Mouse (Mus musculus) testis, postnatal 10 days (tissue): Measurements from ENCODE around the gene Ctc1.

Experiments
- DNase-seq: peaks from one replicate; pipeline ENCODE4 v3.0.0; 2021; ENCODE audit warnings: low spot score

The Ctc1 gene

DNA sequence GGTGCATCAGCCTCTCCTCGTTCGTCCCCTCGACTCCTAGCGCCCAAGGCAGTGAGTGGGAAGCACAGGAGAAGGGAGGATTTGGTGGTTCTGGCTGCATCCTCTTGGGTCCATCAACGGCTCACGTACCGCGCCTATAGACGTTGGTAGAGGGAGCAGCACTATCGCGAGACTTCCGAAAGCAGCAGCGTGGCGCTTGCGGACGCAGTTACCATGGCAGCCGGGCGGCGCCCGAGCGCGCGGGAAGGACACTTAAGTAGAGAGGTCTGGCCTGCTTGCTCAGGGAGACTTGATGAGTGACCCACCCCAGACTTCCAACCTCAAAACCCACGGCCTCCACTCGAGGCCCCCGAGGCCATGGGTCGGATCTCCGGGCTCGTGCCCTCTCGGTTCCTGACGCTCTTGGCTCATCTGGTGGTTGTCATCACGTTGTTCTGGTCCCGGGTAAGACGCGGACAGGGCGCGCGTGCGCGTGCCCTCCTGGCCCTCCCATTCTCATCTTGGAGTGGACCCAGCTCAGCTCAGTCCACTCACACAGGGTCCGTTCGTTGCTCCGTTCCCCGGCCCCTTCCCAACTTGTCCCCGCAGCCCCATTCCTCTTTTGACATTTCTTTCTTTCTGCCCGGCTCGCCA lies 55.0 kb downstream of the Ctc1 start, which contains the start of gene Tmem107:
Tmem107 (plus strand) TSS at position 217 of the 633 bp plus-strand sequence.
- DNase-seq, result peak; percentile 94

DNA sequence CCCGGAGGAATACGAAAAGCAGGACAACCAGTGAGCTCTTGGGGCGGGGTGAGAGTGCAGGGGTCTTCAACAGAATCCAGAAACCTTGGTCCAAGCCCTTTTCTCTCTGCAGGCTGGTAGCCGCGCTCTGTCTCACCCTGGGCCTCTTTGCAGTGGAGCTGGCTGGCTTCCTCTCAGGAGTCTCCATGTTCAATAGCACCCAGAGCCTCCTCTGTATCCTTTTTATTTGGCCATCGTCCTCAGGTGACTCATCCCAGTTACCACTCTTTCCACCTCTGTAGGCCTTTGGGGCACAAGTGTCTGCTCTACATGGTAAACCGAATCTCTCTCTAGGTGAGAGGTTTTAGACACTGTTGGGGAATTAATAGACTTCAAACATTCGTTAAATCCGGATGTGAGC lies 55.6 kb downstream of the Ctc1 start:
- DNase-seq, result no peak

DNA sequence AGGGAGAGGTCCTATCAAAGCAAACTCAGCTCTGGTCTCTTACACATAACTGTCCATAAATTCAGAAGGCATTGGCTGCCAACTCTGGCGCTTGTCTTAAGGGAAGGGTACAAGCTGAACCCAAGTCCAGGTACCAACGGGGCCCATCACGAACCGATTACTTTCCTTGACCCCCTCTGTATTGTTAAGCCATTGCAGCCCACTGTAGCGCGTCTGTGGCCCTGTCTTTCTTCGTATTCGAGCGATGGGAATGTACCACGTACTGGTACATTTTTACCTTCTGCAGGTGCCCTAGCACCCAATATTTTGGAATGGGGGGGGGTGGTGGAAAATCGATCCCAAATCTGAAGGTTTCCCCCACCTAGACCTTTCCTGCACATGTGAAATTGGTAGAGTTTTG lies 56.5 kb downstream of the Ctc1 start:
- no peak for DNase-seq

DNA sequence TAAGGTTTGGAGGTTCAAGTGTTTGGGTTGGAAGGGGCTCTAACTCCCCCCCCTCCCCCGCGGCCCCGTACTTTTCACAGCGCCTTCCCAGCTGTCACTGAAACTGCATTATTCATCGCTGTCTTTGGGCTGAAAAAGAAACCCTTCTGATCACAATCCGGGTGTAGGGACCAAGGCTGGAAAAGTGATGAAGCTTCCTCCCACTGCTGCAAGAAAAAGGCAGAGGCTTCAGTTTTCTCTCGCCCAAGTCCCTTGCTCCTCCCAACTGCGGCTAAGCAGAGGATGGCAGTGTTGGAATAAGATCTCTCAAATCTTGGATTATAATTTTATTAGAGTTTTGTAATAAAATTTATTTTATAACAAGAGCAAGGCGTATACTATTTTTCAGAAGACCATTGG lies 57.0 kb downstream of the Ctc1 start:
- no peak for DNase-seq

DNA sequence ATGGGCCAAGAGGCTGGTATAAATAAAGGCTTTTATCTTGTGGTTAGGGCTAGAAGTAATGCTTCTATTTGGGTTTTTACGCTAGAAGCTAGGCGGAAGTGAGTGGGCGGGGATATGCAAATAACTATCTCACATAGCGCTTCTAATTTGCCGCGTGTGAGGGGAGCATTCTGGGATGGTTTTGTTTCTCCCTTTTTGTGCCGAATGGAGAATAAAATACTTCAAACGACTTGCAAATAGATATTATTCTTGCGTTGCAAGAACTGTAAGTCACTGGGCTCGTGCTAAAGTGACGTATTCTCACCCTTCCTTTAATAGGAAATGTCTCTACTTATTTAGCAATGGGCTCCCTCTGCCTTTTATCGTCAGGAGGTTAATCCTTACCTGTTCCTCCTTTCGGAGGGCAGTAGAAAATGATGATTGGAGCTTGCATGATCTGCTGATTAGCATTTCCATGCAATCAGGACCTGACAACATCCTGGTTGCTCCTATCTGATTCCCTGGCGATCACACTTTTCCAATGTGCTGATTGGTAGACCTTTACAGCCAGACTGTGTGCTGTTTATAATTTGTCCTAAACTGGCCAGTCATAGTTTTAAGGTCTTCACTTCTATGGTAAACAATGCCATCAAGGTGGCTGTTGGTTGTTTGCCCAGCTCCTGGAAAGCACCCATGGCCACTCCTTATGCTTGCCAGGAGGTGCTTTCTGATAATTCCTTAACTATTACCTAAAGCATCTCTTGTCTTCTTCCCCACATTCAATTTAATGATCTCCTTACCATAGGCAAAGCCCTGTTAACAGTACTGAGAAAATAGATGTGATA lies 57.6 kb downstream of the Ctc1 start:
- DNase-seq, result peak; percentile 80

DNA sequence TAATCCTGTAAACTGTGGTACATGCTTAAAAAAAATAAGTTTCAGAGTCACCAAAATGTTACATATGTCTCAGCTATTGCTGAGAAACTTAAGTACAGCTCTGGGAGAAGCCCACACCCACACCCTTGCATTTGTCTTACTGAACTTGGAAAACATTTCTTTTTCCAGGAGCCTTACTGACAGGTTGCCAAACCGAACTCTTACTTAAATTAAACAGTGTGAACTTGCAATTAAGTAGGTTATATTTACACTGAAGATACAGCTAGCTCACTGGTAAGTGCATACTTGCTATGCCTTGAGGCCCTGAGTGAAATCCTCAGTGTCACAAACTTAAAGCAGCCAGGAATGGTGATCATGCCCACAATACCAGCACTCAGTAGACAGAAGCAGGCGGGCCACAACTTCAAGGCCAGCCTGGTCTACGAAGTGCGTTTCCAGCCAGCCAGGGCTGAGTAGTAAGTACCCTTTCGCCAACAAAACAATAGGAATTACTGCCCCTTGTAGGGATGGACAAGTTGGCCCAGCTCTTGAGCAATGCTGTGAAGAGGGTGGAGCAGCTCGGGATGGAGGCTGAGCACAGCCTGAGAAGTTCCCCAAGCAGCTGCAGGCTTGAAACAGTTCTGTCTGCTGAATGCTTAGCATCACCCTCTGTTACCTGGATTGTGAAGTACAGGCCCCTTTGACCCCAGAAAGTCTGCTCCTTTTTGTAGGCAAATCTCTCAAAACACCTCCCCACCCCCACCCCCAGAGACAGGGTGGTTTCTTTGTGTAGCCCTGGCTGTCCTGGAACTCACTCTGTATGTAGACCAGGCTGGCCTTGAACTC lies 58.5 kb downstream of the Ctc1 start:
- no peak for DNase-seq

DNA sequence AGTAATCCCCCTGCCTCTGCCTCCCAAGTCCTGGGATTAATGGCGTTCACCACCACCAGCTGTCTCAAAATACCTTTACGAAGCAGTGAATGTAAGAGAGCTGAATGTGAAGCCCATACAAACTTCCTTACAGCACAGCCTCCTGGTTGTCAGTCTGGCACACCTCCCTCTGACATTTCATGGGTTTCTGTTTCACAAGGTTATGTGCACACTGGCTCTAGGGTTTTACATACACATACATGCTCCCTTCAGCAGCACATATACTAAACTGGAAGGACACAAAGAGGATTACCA lies 59.0 kb downstream of the Ctc1 start:
- DNase-seq, result no peak

DNA sequence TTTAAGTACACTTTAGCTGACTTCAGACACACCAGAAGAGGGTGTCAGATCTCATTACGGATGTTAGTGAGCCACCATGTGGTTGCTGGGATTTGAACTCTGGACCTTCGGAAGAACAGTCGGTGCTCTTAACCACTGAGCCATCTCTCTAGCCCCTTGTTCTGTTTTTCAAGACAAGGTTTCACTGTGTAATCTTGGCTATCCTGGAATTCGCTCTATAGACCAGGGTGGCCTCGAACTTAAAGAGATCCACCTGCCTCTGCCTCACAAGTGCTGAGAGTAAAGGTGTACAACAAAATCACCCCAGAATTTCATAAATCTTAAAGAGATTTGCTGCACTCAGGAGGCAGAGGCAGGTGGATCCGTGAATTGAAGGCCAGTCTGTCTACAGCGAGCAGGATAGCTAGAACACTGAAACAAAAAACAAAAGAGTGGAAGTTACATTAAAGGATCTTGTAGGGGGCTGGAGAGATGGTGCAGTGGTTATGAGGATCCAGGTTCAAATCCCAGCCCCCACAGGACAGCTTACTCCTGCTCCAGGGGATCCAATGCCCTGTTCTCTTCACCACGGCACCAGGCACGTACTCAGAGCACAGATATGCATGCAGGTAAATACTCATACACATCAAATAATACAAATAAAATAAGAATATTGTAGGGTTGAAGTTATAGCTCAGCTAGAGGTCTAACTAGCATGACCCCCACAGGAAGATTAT lies 60.2 kb downstream of the Ctc1 start:
- no peak for DNase-seq

DNA sequence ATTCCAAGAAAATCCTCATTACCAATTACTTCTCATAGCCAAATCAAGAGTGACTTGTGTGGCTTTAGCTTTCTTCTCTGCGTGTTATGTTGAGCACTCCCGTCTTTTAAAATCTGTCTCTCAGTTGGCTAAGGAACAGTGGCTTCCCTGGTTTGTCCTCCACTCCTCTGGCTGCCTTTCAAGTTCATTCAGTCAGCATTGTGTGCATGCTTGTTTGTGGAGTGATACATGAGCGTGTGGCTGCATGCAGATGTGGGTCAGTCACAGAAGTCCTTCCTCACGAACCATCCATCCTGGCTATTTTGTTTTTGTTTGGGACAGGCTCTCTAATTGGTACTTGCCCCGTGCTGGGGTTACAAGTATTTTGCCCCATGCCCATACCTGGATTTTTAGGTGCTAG lies 60.9 kb downstream of the Ctc1 start:
- no peak for DNase-seq

DNA sequence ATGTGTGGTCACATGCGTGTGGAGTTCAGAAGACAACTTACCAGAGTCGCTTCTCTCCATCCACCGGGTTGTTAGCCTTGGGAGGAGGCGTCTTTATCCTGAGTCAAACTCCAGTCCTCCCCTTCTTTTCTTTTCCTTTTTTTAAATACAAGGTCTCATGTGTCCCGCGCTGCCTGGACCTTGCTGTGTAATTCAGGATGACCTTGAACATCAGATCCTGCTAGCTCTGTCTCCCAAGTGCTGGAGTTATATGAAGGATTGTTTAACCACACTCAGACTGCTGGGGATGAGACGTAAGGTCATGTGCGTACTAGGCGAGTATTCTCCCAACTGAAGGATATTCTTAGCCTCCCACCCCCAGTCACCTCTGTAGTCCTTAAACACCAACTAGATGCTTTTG lies 61.6 kb downstream of the Ctc1 start:
- no peak for DNase-seq

DNA sequence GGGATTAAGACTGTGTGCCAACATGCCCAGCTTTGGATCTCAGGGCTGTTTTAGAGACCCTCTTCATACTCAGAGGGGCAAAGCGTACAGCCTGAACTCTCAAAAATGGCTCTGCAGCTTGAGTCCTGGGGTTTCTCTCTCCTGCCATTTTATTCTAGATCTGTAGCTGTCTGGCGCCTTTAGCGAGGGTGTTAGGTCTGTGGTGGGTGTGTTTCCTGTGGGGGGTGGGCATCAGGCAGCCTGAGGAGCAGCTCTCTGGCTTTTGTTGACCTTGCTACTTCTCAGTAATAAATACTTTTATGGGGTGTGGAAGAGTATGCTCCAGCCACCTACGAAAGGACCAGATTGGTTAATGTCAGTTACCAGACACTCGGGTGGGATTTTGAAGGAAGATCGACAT lies 62.3 kb downstream of the Ctc1 start:
- DNase-seq, result no peak

DNA sequence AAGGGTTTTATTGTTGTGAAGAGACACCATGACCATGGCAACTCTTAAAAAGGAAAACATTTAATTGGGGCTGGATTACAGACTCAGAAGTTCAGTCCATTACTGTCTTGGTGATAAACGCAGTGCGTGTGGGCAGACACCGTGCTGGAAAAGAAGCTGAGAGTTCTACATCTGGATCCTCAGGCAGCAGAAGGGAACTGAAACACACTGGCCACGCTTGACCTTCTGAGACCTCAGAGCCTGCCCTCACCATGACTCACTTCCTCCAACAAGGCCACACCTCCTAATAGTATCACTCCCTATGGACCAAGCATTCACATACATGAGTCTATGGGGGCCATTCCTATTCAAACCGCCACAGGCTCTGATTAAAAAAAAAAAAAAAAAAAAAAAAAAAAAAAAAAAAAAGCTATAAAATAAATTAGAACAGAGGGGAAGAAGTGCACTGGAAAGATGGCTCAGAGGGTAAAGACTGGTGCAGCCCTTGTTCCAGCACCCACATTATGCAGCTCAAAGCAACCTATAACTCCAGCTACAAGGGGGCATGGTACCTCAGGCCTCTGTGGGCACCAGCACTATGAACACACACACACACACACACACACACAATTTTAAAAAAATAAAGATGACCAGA lies 63.2 kb downstream of the Ctc1 start:
- DNase-seq, result no peak

DNA sequence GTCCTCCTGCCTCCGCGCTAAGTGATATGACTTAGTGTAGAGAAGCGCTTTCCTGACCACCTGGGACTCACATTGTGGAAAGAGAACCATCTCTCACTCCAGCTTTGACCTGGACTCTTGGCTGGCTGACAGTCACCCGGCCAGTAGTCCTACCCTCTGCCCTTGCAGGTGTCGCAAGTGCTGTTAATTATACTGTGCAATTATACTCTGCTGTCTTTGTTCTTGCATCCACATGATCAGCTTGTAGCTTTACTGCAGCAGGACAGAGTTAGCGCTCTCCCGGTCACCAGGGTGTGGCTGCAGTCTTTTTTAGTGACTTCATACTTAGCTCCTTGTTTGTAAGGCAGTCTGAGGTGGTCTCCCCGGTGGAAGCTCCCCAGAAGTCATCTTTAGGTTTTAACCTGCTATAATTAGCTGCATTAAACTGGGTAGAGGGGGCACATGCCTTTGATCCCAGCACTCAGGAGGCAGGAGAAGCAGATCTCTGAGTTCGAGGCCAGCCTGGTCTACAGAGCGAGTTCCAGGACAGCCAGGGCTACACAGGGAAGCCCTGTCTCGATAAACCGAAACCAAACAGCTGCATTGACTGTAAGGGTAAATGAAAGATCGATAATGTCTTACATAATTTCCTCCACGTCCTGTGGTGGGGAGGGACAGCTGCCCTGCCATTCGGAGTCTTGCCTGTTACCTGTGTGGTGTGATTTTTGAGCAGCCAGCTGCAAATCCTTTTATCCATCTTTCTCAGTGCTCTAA lies 64.6 kb downstream of the Ctc1 start:
- no peak for DNase-seq

DNA sequence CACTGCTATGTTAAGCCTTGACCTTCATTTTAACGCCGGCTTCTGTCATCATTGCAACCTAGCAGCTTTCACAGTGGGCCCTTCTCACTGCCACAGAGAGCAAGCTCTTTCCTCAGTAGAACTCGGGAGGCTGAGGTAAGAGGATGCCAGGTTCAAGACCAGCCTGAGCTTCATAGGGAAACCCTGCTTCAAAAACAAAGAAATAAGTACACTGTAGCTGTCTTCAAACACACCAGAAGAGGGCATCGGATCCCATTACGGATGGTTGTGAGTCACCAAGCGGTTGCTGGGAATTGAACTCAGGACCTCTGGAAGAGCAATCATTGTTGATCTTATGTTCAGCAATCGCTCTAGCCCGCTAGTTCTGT lies 65.1 kb downstream of the Ctc1 start:
- no peak for DNase-seq

DNA sequence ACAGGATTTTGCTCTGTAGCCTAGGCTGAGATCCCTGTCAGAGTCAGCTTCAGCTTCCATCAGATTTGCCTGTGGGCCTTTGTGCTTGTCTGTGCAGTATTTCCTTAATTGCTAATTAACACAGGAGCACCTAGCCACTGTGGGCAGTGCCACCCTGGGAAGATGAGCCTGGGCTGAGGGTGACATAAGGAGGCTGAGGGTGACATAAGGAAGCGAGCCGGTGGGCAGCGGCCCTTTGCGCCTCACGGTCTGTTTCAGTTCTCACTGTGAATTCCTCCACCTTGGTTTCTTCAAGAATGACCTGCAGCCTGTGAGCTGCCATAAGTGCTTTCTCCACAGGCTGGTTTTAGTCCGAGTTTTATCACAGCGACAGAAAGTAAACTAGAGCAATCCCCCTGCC lies 65.9 kb downstream of the Ctc1 start:
- DNase-seq, result no peak

DNA sequence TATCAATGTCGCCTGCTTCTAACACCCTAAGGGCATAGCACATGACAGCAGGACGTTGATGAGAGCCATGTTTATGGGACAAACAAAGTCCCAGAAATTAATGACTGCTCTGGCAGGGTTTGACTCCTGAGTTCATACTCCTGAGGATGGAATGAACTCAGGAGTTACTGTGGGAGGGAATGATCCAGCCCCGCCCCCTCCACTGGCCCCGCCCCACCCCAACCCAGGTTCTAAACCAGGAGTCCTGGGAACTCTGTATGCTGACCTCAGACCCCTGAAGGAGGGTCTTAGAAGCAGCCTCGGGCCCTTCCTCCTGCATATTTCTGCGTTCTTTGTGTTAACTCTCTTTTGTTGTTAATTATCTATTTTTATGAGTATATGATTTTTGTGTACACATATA lies 69.9 kb downstream of the Ctc1 start:
- peak; percentile 39 for DNase-seq
